8 mouse cellular contexts compared by ENCODE assay signal in the genomic region with DNA sequence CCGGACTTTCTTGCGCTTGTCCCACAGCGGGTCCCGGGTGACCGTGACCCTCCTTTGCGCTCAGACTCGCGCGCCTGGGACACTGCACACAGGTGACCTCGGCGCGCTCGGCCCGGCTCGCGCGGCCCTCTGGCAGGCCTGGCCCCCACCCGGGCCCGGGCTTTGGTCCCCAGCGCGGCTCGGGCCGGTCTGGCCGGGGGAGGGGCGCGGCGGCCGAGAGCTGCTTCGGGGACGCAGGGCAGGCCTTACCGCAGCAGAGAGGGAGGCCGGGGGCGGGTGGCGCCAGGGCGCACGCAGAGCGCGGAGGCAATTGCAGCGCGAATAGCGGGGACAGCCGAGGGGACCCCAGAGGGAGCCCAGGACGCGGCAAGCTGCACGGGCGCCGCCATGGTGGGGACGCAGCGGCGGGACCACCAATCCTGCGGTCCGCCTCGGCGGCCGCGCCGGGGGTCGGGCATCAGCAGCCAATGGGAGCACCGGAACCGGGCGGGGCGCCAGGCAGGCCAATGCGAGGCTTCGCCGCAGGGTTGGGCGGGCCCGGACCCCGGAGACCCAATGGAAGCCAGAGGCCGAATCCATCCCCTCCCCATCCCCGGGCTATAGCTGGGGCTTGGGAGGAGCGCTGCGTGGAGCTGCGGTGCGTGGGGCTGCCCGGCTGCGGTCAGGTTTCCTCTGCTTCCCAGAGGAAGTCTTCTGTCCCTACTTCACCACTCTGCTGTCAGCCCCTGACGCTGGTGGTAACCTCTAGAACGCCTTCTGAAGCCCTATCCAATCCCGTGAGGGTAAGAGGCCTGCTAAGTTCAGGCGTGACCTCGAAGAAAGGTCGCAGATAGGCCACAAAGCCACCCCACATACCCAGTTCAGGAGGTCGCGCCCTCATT. TPM values are rescaled to one million over a fixed set of nuclear protein-coding genes. Genes with fewer than 3 reads are reported as not detected.
A peak's percentile ranks its signal among the peaks of the same experiment; 100 is the strongest.
DNase-seq lines count a peak whose midpoint lies in the region; ATAC-seq and TF ChIP-seq lines count a peak whose summit lies in the region.

A gene (minus strand): TSS at position 430 of the 881 bp plus-strand sequence.

- peak; percentile 98 for ATAC-seq in embryonic facial prominence, embryonic 15.5 days (ENCODE audit: insufficient number of reproducible peaks, low FRiP score, low TSS enrichment, low read depth)
- ATAC-seq in kidney, embryonic 14.5 days (ENCODE audit: low FRiP score, low TSS enrichment): peak; percentile 99
- ATAC-seq in limb, embryonic 15.5 days (ENCODE audit: insufficient number of reproducible peaks, low FRiP score, low TSS enrichment, low read depth): peak; percentile 97

- peak within 1 kb of the TSS; percentile 76 for H3K27ac ChIP-seq in bone marrow, adult 2 months (ENCODE audit: control insufficient read depth, insufficient read depth, low read depth, low read length, poor library complexity)
- peak within 1 kb of the TSS; percentile 81 for H3K27ac ChIP-seq in embryonic facial prominence, embryonic 15.5 days (replicated peaks)
- H3K27ac ChIP-seq in kidney, embryonic 14.5 days (ENCODE audit: low read depth, low read length): peak within 1 kb of the TSS; percentile 62; the same call in 1 of the 2 replicates
- peak within 1 kb of the TSS; percentile 80 for H3K27ac ChIP-seq in limb, embryonic 15.5 days

- TF ChIP-seq POLR2A in bone marrow, adult 2 months (IDR thresholded peaks at IDR 0.05; ENCODE audit: borderline replicate concordance, control insufficient read depth, low read depth, low read length): peak; percentile 49; the same call in 1 of the 2 replicates

- peak within 1 kb of the TSS; percentile 83 for H3K4me2 ChIP-seq in embryonic facial prominence, embryonic 15.5 days (replicated peaks)
- peak within 1 kb of the TSS; percentile 75 for H3K4me2 ChIP-seq in kidney, embryonic 14.5 days (replicated peaks; ENCODE audit: low read depth, low read length)
- peak within 1 kb of the TSS; percentile 89 for H3K4me2 ChIP-seq in limb, embryonic 15.5 days

- H3K4me1 ChIP-seq in bone marrow, adult 2 months (ENCODE audit: control insufficient read depth, insufficient read depth, low read length): no peaks in the 10 kb centered on the region; the same call in 1 of the 2 replicates
- H3K4me1 ChIP-seq in embryonic facial prominence, embryonic 15.5 days: peaks cover 21% of the 10 kb centered on the region
- H3K4me1 ChIP-seq in kidney, embryonic 14.5 days (ENCODE audit: control insufficient read depth, insufficient read depth, low read length): peaks cover 14% of the 10 kb centered on the region
- peaks cover 16% of the 10 kb centered on the region for H3K4me1 ChIP-seq in limb, embryonic 15.5 days

- H3K9me3 ChIP-seq in embryonic facial prominence, embryonic 15.5 days (replicated peaks): no peaks in the 10 kb centered on the region
- no peaks in the 10 kb centered on the region for H3K9me3 ChIP-seq in kidney, embryonic 14.5 days (ENCODE audit: control insufficient read depth, low read length)
- H3K9me3 ChIP-seq in limb, embryonic 15.5 days: no peaks in the 10 kb centered on the region

- H3K27me3 ChIP-seq in embryonic facial prominence, embryonic 15.5 days: no peaks in the 10 kb centered on the region
- no peaks in the 10 kb centered on the region for H3K27me3 ChIP-seq in kidney, embryonic 14.5 days (ENCODE audit: control insufficient read depth, insufficient read depth, low read length)
- no peaks in the 10 kb centered on the region for H3K27me3 ChIP-seq in limb, embryonic 15.5 days

- TF ChIP-seq CTCF in bone marrow, adult 2 months (IDR thresholded peaks at IDR 0.05; ENCODE audit: control insufficient read depth, insufficient read depth, low read length): no peak

- peak; percentile 88 for DNase-seq in 416B (ENCODE audit: low read depth)
- peak; percentile 94 to 96 for DNase-seq in heart, adult 9 months (ENCODE audit: low spot score in 2 of 2)
- peak; percentile 50 to 62 for DNase-seq in monocyte, adult 2 months (ENCODE audit: low read depth in 1 of 2, low spot score in 2 of 2)
- peak; percentile 91 to 93 for DNase-seq in spleen, postnatal 36 days (ENCODE audit: low spot score in 2 of 2)

- peaks cover 37% of the 10 kb centered on the region for H3K36me3 ChIP-seq in embryonic facial prominence, embryonic 15.5 days
- peaks cover 35% of the 10 kb centered on the region for H3K36me3 ChIP-seq in kidney, embryonic 14.5 days (ENCODE audit: control insufficient read depth, insufficient read depth, low read length)
- H3K36me3 ChIP-seq in limb, embryonic 15.5 days: peaks cover 36% of the 10 kb centered on the region

- under 1% methylated on average over 81 of the region's 84 CpGs for WGBS in bone marrow, adult 2 months
- WGBS in embryonic facial prominence, embryonic 15.5 days: under 1% methylated on average over 80 of the region's 84 CpGs
- under 1% methylated on average over 73 of the region's 84 CpGs for WGBS in kidney, embryonic 14.5 days
- under 1% methylated on average over 76 of the region's 84 CpGs for WGBS in limb, embryonic 15.5 days

- peak within 1 kb of the TSS; percentile 76 for H3K9ac ChIP-seq in embryonic facial prominence, embryonic 15.5 days
- peak within 1 kb of the TSS; percentile 91 for H3K9ac ChIP-seq in kidney, embryonic 14.5 days (ENCODE audit: low read depth, low read length)
- peak within 1 kb of the TSS; percentile 92 for H3K9ac ChIP-seq in limb, embryonic 15.5 days

- peak within 1 kb of the TSS; percentile 82 for H3K4me3 ChIP-seq in bone marrow, adult 2 months (replicated peaks; ENCODE audit: control insufficient read depth, low read depth, low read length)
- H3K4me3 ChIP-seq in embryonic facial prominence, embryonic 15.5 days (replicated peaks): peak within 1 kb of the TSS; percentile 96
- peak within 1 kb of the TSS; percentile 99 for H3K4me3 ChIP-seq in kidney, embryonic 14.5 days (ENCODE audit: low read length)
- H3K4me3 ChIP-seq in limb, embryonic 15.5 days: peak within 1 kb of the TSS; percentile 92

RNA-seq across cellular contexts. Expression of the gene that starts here (rescaled TPM):
- polyA plus RNA-seq in bone marrow, adult 2 months (2011; ENCODE audit: insufficient read depth, insufficient read length, low replicate concordance, missing spikeins): 5.9 and 6.8 TPM in 2 replicates
- polyA plus RNA-seq in embryonic facial prominence, embryonic 15.5 days (2015; fragmentation: Nextera tagmentation; extraction: Ambion mirVana): 9.4 and 9.8 TPM in 2 replicates
- polyA plus RNA-seq in kidney, embryonic 14.5 days (2014; fragmentation: Nextera tagmentation; extraction: Ambion mirVana): 6.8 and 11.0 TPM in 2 replicates
- 6.3 and 9.6 TPM in 2 replicates for polyA plus RNA-seq in limb, embryonic 15.5 days (2015; fragmentation: Nextera tagmentation; extraction: Ambion mirVana)

Comparison
In these comparisons a context has a peak if more than half of its experiments do, and no peak if none do; other contexts are left out.
1. Peak in every context shown above with its lines: DNase-seq, ATAC-seq, H3K4me3 ChIP-seq and H3K27ac ChIP-seq.